Mouse (Mus musculus) limb, embryonic 14.5 days (tissue): ENCODE data around the gene Arhgef3. TPM values are rescaled to one million over a fixed set of nuclear protein-coding genes. Genes with fewer than 3 reads are reported as not detected.

Experiments
- ATAC-seq: fragments of 200-750 bp; cut with Nextera tagmentation; 2 replicates; pipeline ENCODE4 v1.8.0; 2017; ENCODE audit warnings: low read depth, moderate number of reproducible peaks, moderate TSS enrichment; ENCODE audit not compliant: low FRiP score
- DNase-seq: peaks from one replicate; pipeline ENCODE4 v3.0.0-alpha.2; 2015; ENCODE audit warnings: low spot score
- H3K27ac ChIP-seq: fragments of 300-500 bp; sonication (generic); replicated peaks from 2 replicates; pipeline ENCODE4 v1.5.1; 2014; ENCODE audit warnings: low read depth, mild to moderate bottlenecking, low read length, moderate library complexity, mixed read lengths
- H3K27me3 ChIP-seq: fragments of 300-500 bp; sonication (generic); 2 replicates; pipeline ENCODE4 v1.6.1; 2014; ENCODE audit warnings: low read length, mixed read lengths; ENCODE audit not compliant: control insufficient read depth, insufficient read depth
- H3K36me3 ChIP-seq: fragments of 300-500 bp; sonication (generic); 2 replicates; pipeline ENCODE4 v1.6.1; 2014; ENCODE audit warnings: mild to moderate bottlenecking, low read length, moderate library complexity, mixed read lengths; ENCODE audit not compliant: control insufficient read depth, insufficient read depth
- H3K4me1 ChIP-seq: fragments of 300-500 bp; sonication (generic); 2 replicates; pipeline ENCODE4 v1.6.1; 2014; ENCODE audit warnings: antibody characterized with exemption, low read length, mixed read lengths; ENCODE audit not compliant: control insufficient read depth, insufficient read depth
- H3K4me2 ChIP-seq: fragments of 300-500 bp; sonication (generic); replicated peaks from 2 replicates; pipeline ENCODE4 v1.6.1; 2014; ENCODE audit warnings: low read depth, mild to moderate bottlenecking, low read length, moderate library complexity; ENCODE audit not compliant: severe bottlenecking
- H3K4me3 ChIP-seq: fragments of 300-500 bp; sonication (generic); replicated peaks from 2 replicates; pipeline ENCODE4 v1.5.1; 2014; ENCODE audit warnings: low read length
- H3K9ac ChIP-seq: fragments of 300-500 bp; sonication (generic); 2 replicates; pipeline ENCODE4 v1.6.1; 2014; ENCODE audit warnings: mild to moderate bottlenecking, low read depth, low read length, moderate library complexity; ENCODE audit not compliant: severe bottlenecking
- H3K9me3 ChIP-seq: fragments of 300-500 bp; sonication (generic); 2 replicates; pipeline ENCODE4 v1.6.1; 2016; ENCODE audit warnings: low read length; ENCODE audit not compliant: control insufficient read depth
- POLR2A ChIP-seq: fragments of 200-500 bp; IDR thresholded peaks from 2 replicates; pipeline ENCODE4 v1.8.0; 2012; ENCODE audit warnings: inconsistent platforms, mild to moderate bottlenecking, moderate library complexity, borderline replicate concordance; ENCODE audit not compliant: insufficient read depth, insufficient read length; ENCODE audit errors: extremely low read depth
- WGBS: fragments of 180-500 bp; shearing (Covaris S2); extraction: QIAGEN DNeasy Blood & Tissue Kit; methylation state at CpG from one replicate; pipeline ENCODE4 v1.1.7; 2014; 5-methylcytosine and 5-hydroxymethylcytosine counted together
- polyA plus RNA-seq, 2 experiments: library from polyadenylated mRNA; depleted of rRNA in 1 of 2; stranded (reverse) in 1 of 2; unstranded in 1 of 2; fragments of >200 nt; fragmentation: Nextera tagmentation in 1 of 2; extraction: Ambion mirVana in 1 of 2; gene quantifications; 2 replicates each; pipeline versions ENCODE4 v1.2.1 to v1.2.3; 2012 to 2014

The Arhgef3 gene
- polyA plus RNA-seq, 2 experiments, result 14.3 to 22.5 TPM

DNA sequence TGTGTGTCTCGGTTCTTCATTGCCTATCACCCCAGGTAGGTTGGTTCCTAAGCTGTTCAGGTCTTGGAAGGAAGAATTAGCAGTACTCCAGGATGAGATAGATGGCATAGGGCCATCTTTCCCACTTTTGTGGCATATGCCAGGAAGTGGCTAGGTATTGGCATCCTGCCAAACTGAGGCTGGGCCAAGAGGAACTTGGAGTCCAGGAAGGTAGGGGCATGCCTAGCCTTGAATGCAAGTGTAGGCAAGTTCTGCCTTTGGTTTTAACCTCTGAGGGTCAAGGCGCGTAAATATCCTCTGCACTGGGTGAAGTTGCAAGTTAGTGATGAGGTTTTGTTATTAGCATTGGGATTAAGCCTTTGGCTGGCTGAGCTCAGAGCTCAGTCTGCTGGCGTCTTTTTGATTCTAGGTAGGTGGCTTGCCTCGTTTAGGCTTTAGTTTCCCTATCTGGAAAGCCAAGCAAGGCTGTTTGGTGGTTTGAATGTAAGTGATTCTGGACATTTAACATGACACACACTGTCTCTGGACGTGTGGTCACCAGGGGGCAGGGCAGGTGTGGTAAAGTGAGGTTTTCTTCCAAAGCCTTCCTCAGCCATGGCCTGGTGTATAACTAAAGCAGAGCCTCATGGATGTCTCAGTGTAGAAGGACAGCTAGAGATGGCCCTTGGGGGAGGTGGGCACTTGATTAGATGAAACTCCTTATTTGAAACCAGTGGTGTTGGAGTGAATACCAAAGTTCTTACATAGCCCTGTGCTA lies 5.8 kb upstream of the Arhgef3 start:
- peaks cover 6% of the 10 kb centered on the region; the same call in 1 of the 2 replicates for H3K36me3 ChIP-seq
- no peak overlapping the region for H3K4me3 ChIP-seq
- H3K27ac ChIP-seq, result no peak overlapping the region
- DNase-seq, result no peak
- TF ChIP-seq POLR2A, result no peak
- H3K9ac ChIP-seq, result no peak overlapping the region
- 66% methylated on average over 6 of the region's 6 CpGs for WGBS
- H3K4me2 ChIP-seq, result no peak overlapping the region
- H3K9me3 ChIP-seq, result no peaks in the 10 kb centered on the region
- H3K27me3 ChIP-seq, result no peaks in the 10 kb centered on the region
- no peaks in the 10 kb centered on the region; the same call in 1 of the 2 replicates for H3K4me1 ChIP-seq
- ATAC-seq, result no peak

DNA sequence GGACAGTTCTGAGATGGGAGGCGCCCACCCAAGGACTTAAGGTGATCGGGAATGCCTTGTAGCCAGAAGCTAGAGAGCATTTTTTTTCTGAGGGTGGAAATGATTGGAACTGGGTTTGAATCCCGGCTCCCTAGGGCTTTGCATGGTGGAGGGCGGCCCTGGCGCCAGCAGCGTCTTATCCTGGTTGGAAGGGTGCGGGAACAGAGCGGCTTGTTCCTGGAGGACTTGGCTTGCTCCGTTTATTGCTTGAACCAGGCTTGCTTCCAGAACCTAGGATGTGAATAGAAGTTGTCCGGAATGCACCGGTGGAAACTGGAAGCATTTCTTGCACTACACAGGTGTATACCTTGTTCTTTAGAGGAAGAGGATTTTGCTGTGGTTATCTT lies 569 bp downstream of the Arhgef3 start:
- H3K9ac ChIP-seq, result peak overlapping the region; percentile 54; the same call in 1 of the 2 replicates
- H3K4me1 ChIP-seq, result peaks cover 5% of the 10 kb centered on the region; the same call in 1 of the 2 replicates
- H3K27me3 ChIP-seq, result peaks cover 8% of the 10 kb centered on the region; the same call in 1 of the 2 replicates
- H3K27ac ChIP-seq, result no peak overlapping the region
- peak overlapping the region; percentile 61 for H3K4me3 ChIP-seq
- H3K9me3 ChIP-seq, result no peaks in the 10 kb centered on the region
- 16% methylated on average over 11 of the region's 11 CpGs for WGBS
- DNase-seq (no peak), ATAC-seq (no peak)
- H3K36me3 ChIP-seq, result no peaks in the 10 kb centered on the region
- H3K4me2 ChIP-seq, result peak overlapping the region; percentile 99
- TF ChIP-seq POLR2A, result no peak

DNA sequence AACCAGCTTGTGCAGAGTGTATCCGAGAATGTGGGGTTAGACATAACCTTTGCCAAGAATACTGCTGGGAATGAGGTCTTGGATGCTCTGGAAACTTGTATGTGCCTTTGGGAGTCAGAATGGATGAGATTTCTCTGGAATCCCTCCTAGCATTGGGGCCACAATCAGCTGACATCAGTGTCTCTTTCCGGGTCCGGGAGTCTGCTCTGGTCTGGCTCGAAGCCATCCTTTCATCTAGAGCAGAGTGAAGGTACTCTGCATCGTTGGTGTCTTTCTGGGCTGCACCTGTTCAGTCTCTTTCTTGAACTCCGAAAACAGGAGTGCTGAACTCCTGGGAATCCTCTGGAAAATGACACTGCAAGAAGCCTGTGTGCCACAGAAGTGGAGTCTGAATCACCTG lies 1.3 kb downstream of the Arhgef3 start:
- Histone ChIP-seq H3K9ac (no peak overlapping the region), H3K4me3 (no peak overlapping the region), H3K27ac (no peak overlapping the region), H3K4me1 (peaks cover 5% of the 10 kb centered on the region; the same call in 1 of the 2 replicates), H3K9me3 (no peaks in the 10 kb centered on the region), H3K36me3 (no peaks in the 10 kb centered on the region), H3K4me2 (no peak overlapping the region; the same call in 1 of the 2 replicates), H3K27me3 (peaks cover 8% of the 10 kb centered on the region; the same call in 1 of the 2 replicates)
- 63% methylated on average over 6 of the region's 6 CpGs for WGBS
- no peak for TF ChIP-seq POLR2A
- no peak for ATAC-seq
- DNase-seq, result no peak

DNA sequence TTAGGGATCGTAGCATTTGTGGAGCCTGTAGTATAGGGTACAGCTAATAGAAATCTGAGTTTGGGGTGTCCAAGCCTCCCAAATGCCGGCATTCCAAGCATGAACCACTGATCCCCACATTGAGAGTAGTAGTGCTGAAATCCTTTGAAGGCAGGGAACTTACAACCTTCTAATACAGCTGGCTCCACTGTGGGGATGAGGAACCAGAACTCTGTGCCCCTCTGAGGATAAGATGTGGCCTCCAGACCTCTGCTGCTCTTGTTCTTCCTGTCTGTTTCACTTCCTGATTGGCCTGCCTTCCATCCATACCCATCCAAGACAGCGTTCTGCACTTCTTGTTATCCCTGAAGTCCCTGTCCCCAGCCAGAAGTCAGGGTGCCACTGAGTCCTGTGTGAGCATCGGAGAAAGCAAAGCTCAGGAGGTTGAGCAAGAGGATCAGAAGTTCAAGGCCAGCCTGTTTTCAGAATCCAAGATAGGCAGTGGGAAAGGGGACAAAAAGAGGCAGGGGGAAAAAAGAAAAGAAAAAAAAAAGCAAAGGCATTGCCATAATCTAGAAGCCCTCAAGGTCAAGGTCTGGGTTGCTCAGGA lies 2.0 kb downstream of the Arhgef3 start:
- WGBS, result 77% methylated on average over 4 of the region's 4 CpGs
- TF ChIP-seq POLR2A, result no peak

DNA sequence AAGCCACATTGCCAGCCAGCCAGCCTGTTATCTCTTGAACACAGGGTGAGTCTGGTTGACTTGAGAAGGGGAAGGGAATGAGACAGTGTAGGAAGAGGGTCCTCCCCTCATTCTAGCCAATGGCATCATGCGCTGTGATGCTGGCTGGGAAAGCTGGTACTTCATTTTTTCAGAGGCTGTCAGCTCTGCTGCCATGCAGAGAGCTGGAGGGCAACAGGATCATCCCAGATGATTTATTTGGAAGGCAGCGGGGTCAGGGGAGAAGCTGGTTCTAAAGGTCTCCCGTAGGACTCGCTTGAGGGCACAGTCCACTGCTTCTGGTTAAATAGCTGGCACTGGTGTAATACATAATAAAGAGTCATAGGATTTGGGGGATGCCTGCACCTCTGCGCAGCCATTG lies 3.8 kb downstream of the Arhgef3 start:
- H3K27me3 ChIP-seq, result peaks cover 8% of the 10 kb centered on the region; the same call in 1 of the 2 replicates
- H3K36me3 ChIP-seq, result no peaks in the 10 kb centered on the region
- DNase-seq, result no peak
- ATAC-seq, result no peak
- H3K4me3 ChIP-seq, result no peak overlapping the region
- H3K4me1 ChIP-seq, result peaks cover 12% of the 10 kb centered on the region
- WGBS, result 77% methylated on average over 5 of the region's 5 CpGs
- H3K4me2 ChIP-seq, result no peak overlapping the region
- H3K9me3 ChIP-seq, result no peaks in the 10 kb centered on the region
- TF ChIP-seq POLR2A, result no peak
- H3K9ac ChIP-seq, result no peak overlapping the region
- H3K27ac ChIP-seq, result no peak overlapping the region

More for the DNA sequence above, 2.0 kb downstream of the Arhgef3 start:
- Histone ChIP-seq H3K27me3 (peaks cover 8% of the 10 kb centered on the region; the same call in 1 of the 2 replicates), H3K4me1 (peaks cover 5% of the 10 kb centered on the region; the same call in 1 of the 2 replicates), H3K36me3 (no peaks in the 10 kb centered on the region), H3K4me2 (no peak overlapping the region), H3K4me3 (no peak overlapping the region), H3K27ac (no peak overlapping the region), H3K9me3 (no peaks in the 10 kb centered on the region), H3K9ac (no peak overlapping the region)
- no peak for ATAC-seq
- DNase-seq, result no peak
